Mouse (Mus musculus): ENCODE data around the gene Tbx1. TPM values are rescaled to one million over a fixed set of nuclear protein-coding genes. Genes with fewer than 3 reads are reported as not detected.
"Not testable (repeated sequence)": the region's sequence is repeated elsewhere in the genome, so short reads cannot be mapped to it uniquely, and the experiment has no call there.

Tbx1 gene
- polyA plus RNA-seq, 1 experiment from 2014 or later, result 1.1 TPM

DNA sequence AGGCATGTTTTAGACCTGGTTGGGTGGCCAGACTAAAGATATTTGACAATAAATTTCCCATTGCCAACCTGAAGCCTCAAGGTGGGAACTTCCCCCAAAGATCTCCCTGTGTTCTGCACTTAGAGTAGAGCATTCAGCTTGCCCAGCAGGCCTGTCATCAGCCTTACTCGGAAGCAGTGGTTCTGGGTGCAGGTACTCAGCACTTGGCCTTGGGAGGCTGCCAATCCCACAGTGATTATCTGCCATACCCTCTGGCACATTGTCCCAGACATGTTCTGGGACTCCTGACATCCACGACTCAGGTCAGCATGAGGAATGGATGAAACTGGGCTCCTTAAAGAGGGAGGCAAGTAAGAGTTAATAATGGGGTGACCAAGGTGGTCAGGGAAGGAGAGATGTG lies 26.0 kb downstream of the Tbx1 start:
- Histone ChIP-seq H3K36me3 (no peaks in the 10 kb centered on the region), H3K9me3 (no peaks in the 10 kb centered on the region), H3K4me3 (replicated peaks) (no peak overlapping the region), H3K9ac (no peak overlapping the region), H3K27ac (no peak overlapping the region), H3K4me2 (no peak overlapping the region), H3K27me3 (replicated peaks) (no peaks in the 10 kb centered on the region), H3K4me1 (no peaks in the 10 kb centered on the region)
- WGBS, result 81% methylated on average over 2 of the region's 2 CpGs
- ATAC-seq (ENCODE audit: insufficient read depth, low FRiP score, low read depth), result no peak

DNA sequence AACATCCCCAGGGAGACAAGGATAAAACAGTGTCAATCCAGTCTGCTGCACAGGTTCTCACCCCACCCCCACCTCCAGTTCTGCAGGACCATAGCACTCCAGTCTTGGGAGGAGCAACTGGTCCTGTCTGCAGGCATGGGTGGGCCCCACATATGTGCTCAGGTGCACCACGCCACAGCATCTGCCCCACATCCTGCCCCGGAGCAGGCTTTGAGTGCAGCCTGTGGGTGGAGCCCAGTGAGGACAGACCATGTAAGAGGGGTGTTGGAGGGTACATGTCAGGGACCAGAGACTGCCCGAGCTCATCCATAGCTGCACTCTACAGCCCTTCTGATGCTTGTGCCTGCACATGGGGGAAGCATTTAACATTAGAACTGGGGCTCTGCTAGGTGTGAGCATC lies 34.0 kb downstream of the Tbx1 start:
- ATAC-seq (ENCODE audit: insufficient read depth, low FRiP score, low read depth), result no peak
- H3K4me1 ChIP-seq, result no peaks in the 10 kb centered on the region
- H3K4me3 ChIP-seq (replicated peaks), result no peak overlapping the region
- WGBS, result 74% methylated on average over 3 of the region's 3 CpGs
- H3K27me3 ChIP-seq (replicated peaks), result no peaks in the 10 kb centered on the region
- H3K27ac ChIP-seq, result no peak overlapping the region
- H3K4me2 ChIP-seq, result no peak overlapping the region
- H3K9me3 ChIP-seq, result no peaks in the 10 kb centered on the region
- no peaks in the 10 kb centered on the region for H3K36me3 ChIP-seq
- no peak overlapping the region for H3K9ac ChIP-seq

DNA sequence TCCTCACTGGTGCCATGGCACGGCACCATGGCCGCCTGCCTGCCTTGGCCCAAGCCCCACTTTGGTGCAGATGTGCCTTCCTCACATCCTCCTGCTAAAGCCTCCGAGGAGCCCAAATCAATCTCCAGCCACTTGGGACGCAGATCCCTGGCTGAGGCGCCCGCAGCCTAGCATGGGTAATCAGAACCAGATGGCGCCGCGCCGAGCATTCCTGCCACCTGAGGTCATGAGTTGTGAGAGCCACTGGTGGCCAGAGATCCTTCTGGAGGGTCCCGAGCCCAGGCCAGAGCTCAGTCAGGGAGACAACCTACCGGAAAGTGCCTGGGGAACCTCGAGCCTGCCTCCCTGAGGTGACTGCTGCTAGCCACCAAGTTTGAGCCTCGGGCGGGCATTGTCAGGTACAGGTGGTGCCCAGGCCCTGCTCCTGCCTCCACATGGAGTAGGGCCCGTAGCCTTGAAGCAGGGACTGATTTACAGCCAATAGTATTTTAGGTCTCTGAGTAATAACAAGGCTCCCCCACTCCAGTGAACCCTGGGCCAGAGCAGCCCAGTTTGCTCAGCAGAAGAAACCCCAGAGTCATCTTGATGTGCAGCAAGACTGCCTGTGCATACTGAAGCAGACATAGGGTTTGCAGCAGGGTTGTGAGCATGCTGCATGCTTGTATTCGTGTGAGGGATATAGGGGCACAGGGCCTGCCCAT lies 35.1 kb downstream of the Tbx1 start:
- no peak overlapping the region for H3K27ac ChIP-seq
- H3K4me2 ChIP-seq, result no peak overlapping the region
- H3K9ac ChIP-seq, result no peak overlapping the region
- H3K27me3 ChIP-seq (replicated peaks), result no peaks in the 10 kb centered on the region
- ATAC-seq (ENCODE audit: insufficient read depth, low FRiP score, low read depth), result no peak
- H3K36me3 ChIP-seq, result no peaks in the 10 kb centered on the region
- no peaks in the 10 kb centered on the region for H3K9me3 ChIP-seq
- H3K4me3 ChIP-seq (replicated peaks), result no peak overlapping the region
- no peaks in the 10 kb centered on the region for H3K4me1 ChIP-seq
- 56% methylated on average over 17 of the region's 17 CpGs for WGBS

DNA sequence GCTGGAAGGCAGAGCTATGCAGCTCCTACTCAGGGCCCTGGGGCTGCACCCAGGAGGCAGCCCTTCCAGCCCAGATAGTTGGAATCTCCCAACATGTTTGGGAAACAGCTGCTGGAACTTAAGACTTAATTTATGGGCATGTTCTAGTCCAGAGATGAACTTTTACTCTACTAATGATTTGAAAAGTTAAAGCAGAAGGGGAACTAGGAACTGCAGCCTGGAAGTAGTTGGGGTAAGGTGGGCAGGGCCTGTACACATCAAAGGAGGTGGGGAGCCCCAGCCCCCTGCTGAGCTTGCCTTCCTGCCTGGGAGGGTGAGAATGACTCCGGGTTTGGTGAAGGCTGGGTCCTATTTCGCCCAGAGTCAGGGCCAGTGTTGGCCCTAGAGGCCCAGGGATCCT lies 35.8 kb downstream of the Tbx1 start:
- Histone ChIP-seq H3K27me3 (replicated peaks) (no peaks in the 10 kb centered on the region), H3K9me3 (no peaks in the 10 kb centered on the region), H3K4me1 (no peaks in the 10 kb centered on the region), H3K4me3 (replicated peaks) (no peak overlapping the region), H3K4me2 (no peak overlapping the region), H3K27ac (no peak overlapping the region), H3K9ac (no peak overlapping the region), H3K36me3 (no peaks in the 10 kb centered on the region)
- ATAC-seq (ENCODE audit: insufficient read depth, low FRiP score, low read depth), result no peak
- WGBS, result 64% methylated on average over 2 of the region's 2 CpGs

DNA sequence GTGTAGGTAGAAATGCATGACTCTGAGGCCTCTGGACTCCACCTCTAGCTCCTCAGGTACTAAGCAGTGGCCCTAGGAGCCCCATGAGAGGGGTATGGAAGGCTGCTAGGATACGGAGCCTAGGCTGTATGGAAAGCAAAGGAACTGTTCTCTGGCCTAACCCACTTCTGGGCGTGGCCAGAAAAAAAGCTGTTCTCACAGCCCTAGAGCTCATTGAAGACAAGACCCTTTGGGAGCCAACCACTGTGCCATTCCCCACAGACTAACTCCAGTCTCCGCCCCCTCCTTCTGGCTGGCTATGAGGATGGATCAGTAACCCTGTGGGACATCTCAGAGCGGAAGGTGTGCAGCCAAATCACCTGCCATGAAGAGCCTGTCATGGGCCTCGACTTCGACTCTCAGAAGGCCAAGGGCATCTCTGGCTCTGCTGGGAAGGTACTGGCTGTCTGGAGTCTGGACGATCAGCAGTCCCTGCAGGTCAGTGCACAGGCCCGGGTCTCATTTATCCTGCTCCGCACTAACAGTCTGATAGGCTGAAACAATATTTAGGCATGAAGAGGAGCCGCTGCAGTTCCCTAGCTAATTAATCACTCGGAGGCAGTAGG lies 38.3 kb downstream of the Tbx1 start:
- no peak overlapping the region for H3K9ac ChIP-seq
- no peak for ATAC-seq (ENCODE audit: insufficient read depth, low FRiP score, low read depth)
- 42% methylated on average over 11 of the region's 11 CpGs for WGBS
- no peaks in the 10 kb centered on the region for H3K9me3 ChIP-seq
- no peak overlapping the region for H3K4me2 ChIP-seq
- no peaks in the 10 kb centered on the region for H3K36me3 ChIP-seq
- H3K27ac ChIP-seq, result no peak overlapping the region
- no peaks in the 10 kb centered on the region for H3K4me1 ChIP-seq
- H3K4me3 ChIP-seq (replicated peaks), result no peak overlapping the region
- H3K27me3 ChIP-seq (replicated peaks), result no peaks in the 10 kb centered on the region

DNA sequence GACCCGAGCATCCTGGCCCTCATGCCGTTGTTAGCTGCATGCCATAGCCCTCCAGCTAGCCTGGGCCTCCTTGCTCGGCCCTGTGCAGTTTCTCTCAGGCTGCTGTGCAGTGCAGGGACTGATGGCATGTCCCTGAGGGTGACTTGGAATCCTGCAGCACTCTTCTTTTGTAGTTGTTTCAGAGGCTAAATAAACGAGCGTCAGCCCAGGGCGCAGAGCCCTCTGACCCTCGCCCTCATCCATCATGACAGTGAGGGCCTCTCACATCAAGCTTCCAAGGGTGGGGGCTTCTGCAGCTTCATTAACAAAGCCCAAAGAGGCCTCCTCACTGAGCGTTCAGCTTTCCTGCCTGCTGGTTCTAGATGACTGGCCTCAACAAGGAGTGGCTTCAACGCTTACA lies 38.9 kb downstream of the Tbx1 start:
- WGBS, result 34% methylated on average over 9 of the region's 9 CpGs
- Histone ChIP-seq H3K4me3 (replicated peaks) (no peak overlapping the region), H3K9ac (no peak overlapping the region), H3K36me3 (no peaks in the 10 kb centered on the region), H3K4me1 (no peaks in the 10 kb centered on the region), H3K27me3 (replicated peaks) (no peaks in the 10 kb centered on the region), H3K27ac (no peak overlapping the region), H3K9me3 (no peaks in the 10 kb centered on the region), H3K4me2 (no peak overlapping the region)
- no peak for ATAC-seq (ENCODE audit: insufficient read depth, low FRiP score, low read depth)

- Histone ChIP-seq H3K36me3 (no peaks in the 10 kb centered on the region), H3K4me1 (no peaks in the 10 kb centered on the region), H3K9me3 (no peaks in the 10 kb centered on the region), H3K27ac (no peak overlapping the region), H3K4me2 (no peak overlapping the region), H3K9ac (no peak overlapping the region), H3K27me3 (replicated peaks) (no peaks in the 10 kb centered on the region), H3K4me3 (replicated peaks) (no peak overlapping the region)
- ATAC-seq (ENCODE audit: insufficient read depth, low FRiP score, low read depth), result no peak
- WGBS, result 71% methylated on average over 5 of the region's 5 CpGs
These were observed 42.6 kb downstream of the Tbx1 start for GRCm38 (mm10) chr16:18547891-18548290.

DNA sequence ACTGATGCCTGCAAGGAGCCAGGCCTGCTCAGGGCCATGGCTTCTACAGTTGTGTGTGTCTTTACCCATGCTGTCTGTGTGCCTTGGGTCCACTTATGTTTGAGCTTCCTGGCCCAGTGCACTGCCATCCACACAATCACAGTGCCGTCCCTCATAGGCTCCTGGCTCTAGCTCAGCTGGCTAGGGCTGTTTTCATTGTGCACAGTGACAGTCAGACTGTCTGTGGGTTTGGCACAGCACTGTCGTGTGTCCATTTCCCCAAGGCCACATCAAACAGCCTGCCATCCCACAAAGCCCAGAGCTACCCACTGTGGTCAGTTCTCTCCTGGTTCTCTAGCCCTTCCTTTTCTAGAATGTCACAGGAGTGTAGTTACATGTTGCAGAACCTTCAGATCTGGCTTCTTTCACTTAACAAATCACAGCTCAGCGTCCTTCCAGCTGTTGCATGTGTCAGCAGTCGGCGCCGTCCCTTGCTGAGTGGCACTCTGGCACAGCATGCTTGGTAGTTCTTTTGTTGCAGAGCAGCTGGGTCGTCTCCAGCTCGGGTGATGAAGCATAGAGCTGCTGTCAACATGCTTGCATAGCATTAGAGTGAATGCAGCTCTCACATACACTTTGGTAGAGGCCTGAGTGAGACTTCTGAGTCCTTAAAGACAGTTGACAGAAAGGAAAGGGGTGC lies 47.2 kb downstream of the Tbx1 start:
- Histone ChIP-seq H3K9ac (no peak overlapping the region), H3K4me3 (replicated peaks) (no peak overlapping the region), H3K27me3 (replicated peaks) (no peaks in the 10 kb centered on the region), H3K9me3 (no peaks in the 10 kb centered on the region), H3K4me2 (no peak overlapping the region), H3K4me1 (no peaks in the 10 kb centered on the region), H3K36me3 (no peaks in the 10 kb centered on the region), H3K27ac (no peak overlapping the region)
- 62% methylated on average over 8 of the region's 8 CpGs for WGBS
- ATAC-seq (ENCODE audit: insufficient read depth, low FRiP score, low read depth), result no peak

DNA sequence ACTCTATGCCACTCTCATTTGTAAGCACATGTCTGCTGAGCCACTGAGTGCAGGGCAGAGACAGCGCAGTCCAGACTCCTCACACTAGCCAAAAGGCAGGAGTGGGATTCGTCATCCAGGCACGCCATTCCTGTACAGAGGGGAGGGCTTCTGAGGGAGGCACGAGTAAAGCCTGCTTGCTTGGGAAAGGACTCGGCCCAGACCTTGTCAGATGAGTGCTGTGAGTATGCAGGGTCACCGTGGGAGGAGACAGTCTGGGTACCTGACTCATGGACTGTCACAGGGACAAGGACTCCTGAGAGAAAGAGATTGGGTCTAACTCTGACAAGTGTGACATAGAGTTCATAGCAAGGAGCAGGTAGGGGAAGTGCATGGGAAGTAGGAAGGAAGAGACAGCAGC lies 51.2 kb downstream of the Tbx1 start:
- no peak overlapping the region for H3K9ac ChIP-seq
- no peaks in the 10 kb centered on the region for H3K27me3 ChIP-seq (replicated peaks)
- no peaks in the 10 kb centered on the region for H3K9me3 ChIP-seq
- no peak overlapping the region for H3K4me2 ChIP-seq
- H3K4me1 ChIP-seq, result no peaks in the 10 kb centered on the region
- no peaks in the 10 kb centered on the region for H3K36me3 ChIP-seq
- ATAC-seq (ENCODE audit: insufficient read depth, low FRiP score, low read depth), result no peak
- no peak overlapping the region for H3K27ac ChIP-seq
- no peak overlapping the region for H3K4me3 ChIP-seq (replicated peaks)
- WGBS, result 56% methylated on average over 6 of the region's 6 CpGs

DNA sequence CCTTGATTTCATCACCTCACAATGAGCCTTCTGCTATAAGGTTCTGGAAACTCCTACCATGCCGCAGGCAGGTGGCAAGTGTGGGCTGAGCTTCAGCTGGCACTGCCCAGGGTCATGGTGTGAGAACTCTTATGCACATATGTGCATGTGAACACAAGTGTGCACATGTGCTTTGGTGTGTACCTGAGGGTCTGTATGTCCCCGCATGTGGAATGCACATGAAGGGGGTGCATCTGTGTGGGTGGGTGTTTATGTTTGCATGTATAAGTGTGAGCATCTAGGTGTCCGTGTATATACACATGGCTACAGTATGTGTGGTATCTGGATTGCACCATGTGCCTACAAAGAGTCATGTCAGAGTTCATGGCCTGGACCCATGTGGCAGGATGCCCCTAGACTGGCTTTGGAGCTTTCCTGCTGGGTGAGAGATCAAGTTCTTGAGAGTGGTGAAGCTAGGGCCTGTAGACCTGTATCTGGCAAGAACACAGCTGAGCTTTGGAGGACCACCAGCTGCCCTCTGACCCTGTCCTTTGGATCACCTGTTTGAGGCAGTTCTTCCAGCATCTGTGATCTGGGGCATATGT lies 53.0 kb downstream of the Tbx1 start:
- no peaks in the 10 kb centered on the region for H3K4me1 ChIP-seq

GRCm38 (mm10) chr16:18533061-18533460 lies 57.4 kb downstream of the Tbx1 start:
- not testable (repeated sequence) for H3K4me1 ChIP-seq; H3K27ac ChIP-seq; H3K27me3 ChIP-seq (replicated peaks); H3K4me2 ChIP-seq; H3K9ac ChIP-seq; H3K9me3 ChIP-seq; H3K4me3 ChIP-seq (replicated peaks); H3K36me3 ChIP-seq
- ATAC-seq (ENCODE audit: insufficient read depth, low FRiP score, low read depth), result peak; percentile 100
- WGBS, result 93% methylated on average over 7 of the region's 7 CpGs

More for the DNA sequence above, 53.0 kb downstream of the Tbx1 start:
- no peaks in the 10 kb centered on the region for H3K27me3 ChIP-seq (replicated peaks)
- H3K27ac ChIP-seq, result no peak overlapping the region
- H3K4me3 ChIP-seq (replicated peaks), result no peak overlapping the region
- no peak overlapping the region for H3K4me2 ChIP-seq
- no peak for ATAC-seq (ENCODE audit: insufficient read depth, low FRiP score, low read depth)
- no peaks in the 10 kb centered on the region for H3K9me3 ChIP-seq
- no peak overlapping the region for H3K9ac ChIP-seq
- WGBS, result 86% methylated on average over 3 of the region's 3 CpGs
- no peaks in the 10 kb centered on the region for H3K36me3 ChIP-seq

Measured in stomach, embryonic 15.5 days (tissue).